Mouse (Mus musculus) E14TG2a.4 (cell line): ENCODE measurements around the gene Tlr13.

Experiments
- H3K27me3 ChIP-seq: 2 replicates; pipeline ENCODE4 v1.6.1; 2014; ENCODE audit warnings: low read length, control low read depth; ENCODE audit not compliant: insufficient read depth
- H3K36me3 ChIP-seq: 2 replicates; pipeline ENCODE4 v1.6.1; 2014; ENCODE audit warnings: low read length, control low read depth; ENCODE audit not compliant: insufficient read depth
- H3K4me1 ChIP-seq: replicated peaks from 2 replicates; pipeline ENCODE4 v1.6.1; 2014; ENCODE audit warnings: low read depth, low read length, control low read depth
- H3K4me3 ChIP-seq: replicated peaks from 2 replicates; pipeline ENCODE4 v1.5.1; 2014; ENCODE audit warnings: mild to moderate bottlenecking, low read length
- H3K9me3 ChIP-seq: 2 replicates; pipeline ENCODE4 v1.6.1; 2014; ENCODE audit warnings: low read length, control low read depth
- CTCF ChIP-seq: conservative IDR thresholded peaks from 2 replicates; pipeline ENCODE4 v1.5.1; 2014; ENCODE audit warnings: low read length
- NANOG ChIP-seq: IDR thresholded peaks from 2 replicates; pipeline ENCODE4 v1.6.1; 2014; ENCODE audit warnings: borderline replicate concordance, low read length, mixed read lengths
- POU5F1 ChIP-seq: IDR thresholded peaks from 2 replicates; pipeline ENCODE4 v1.6.1; 2014; ENCODE audit warnings: low read length, borderline replicate concordance

Gene Tlr13

DNA sequence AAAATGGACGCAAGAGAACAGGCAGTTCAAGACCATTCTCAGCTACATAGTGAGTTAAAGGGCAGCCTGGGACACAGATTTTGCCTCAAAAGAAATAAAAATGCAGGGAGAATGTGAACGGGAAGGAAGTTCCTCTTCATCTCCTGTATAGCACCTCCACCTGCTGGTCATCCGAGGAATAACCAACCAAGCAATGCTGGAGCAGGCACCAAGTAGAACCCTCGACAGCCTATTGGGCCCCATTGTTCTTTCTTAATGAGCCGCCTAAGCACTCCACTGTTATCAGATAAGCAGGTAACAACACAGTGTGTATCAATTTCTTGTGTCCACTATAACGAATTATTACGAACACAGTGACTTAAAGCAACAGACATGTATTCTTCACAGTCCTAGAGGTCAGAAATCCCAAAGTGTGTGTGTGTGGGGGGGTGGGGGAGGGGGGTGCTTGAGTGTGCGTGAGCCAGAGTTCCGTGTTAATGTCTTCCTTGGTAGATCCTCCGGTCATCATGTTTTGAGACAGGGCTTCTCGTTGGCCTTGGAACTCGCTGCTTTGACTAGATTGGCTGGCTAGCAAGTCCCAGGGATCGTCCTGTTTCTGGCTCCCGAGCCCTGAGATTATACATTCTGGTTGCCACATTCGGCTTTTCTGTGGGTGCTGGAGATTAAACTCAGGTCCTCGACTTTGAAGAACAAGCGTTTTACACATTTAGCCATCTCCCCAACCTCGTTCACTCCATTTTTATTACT is 28.3 kb downstream of the Tlr13 start:
- TF ChIP-seq CTCF (peak; percentile 47), POU5F1 (no peak), NANOG (no peak)
- H3K4me3 ChIP-seq = peak overlapping the region; percentile 39
- H3K9me3 ChIP-seq = no peaks in the 10 kb centered on the region
- no peaks in the 10 kb centered on the region for H3K36me3 ChIP-seq
- no peaks in the 10 kb centered on the region for H3K4me1 ChIP-seq
- no peaks in the 10 kb centered on the region for H3K27me3 ChIP-seq

DNA sequence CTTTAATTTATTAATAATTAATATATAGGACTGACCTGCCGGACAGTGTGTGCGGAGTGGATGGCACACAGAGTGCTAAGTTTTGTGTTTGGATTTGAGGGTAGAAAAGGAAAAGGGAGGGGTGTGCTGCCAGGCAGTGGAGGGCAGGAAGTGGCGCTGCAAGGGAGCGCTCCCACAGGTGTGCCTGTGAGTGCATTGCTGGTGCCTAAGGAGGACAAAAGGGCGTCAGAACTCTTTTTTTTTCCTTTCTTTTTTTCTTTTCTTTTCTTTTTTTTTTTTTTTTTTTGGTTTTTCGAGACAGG is 28.8 kb downstream of the Tlr13 start:
- Histone ChIP-seq H3K4me3 (peak overlapping the region; percentile 39), H3K9me3 (no peaks in the 10 kb centered on the region), H3K27me3 (no peaks in the 10 kb centered on the region), H3K4me1 (no peaks in the 10 kb centered on the region), H3K36me3 (no peaks in the 10 kb centered on the region)
- no peak for TF ChIP-seq CTCF
- TF ChIP-seq POU5F1 = no peak
- no peak for TF ChIP-seq NANOG

- Histone ChIP-seq H3K4me1 (peaks cover 9% of the 10 kb centered on the region), H3K27me3 (no peaks in the 10 kb centered on the region), H3K36me3 (no peaks in the 10 kb centered on the region), H3K4me3 (no peak overlapping the region), H3K9me3 (no peaks in the 10 kb centered on the region)
- peak; percentile 19; the same call in 1 of the 2 replicates for TF ChIP-seq CTCF
- no peak for TF ChIP-seq POU5F1
- TF ChIP-seq NANOG = no peak
These were observed 33.3 kb downstream of the Tlr13 start for GRCm38 (mm10) chrX:106176331-106176730.

DNA sequence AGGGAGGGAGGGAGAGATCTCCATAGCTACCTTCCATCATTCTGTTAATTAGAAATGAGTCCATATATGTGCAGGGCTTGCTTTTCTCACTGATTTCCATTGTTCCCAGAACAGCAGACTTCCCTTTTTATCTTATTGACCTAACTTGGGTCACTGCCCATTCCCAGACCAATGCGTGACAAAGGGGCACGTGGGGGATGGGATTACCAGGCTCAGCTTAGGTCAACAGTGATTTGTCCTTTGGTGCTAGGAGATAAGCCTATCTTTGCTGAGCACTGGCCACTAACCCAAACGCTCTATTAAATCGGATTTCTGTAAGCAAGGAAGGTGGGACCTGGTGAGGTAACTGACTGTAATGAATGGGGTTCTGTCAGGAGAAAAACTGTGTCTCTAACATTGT is 41.3 kb downstream of the Tlr13 start:
- TF ChIP-seq CTCF (no peak), NANOG (no peak), POU5F1 (no peak)
- Histone ChIP-seq H3K36me3 (peaks cover 17% of the 10 kb centered on the region), H3K9me3 (no peaks in the 10 kb centered on the region), H3K4me1 (peaks cover 20% of the 10 kb centered on the region), H3K27me3 (no peaks in the 10 kb centered on the region), H3K4me3 (no peak overlapping the region)

- H3K27me3 ChIP-seq = no peaks in the 10 kb centered on the region
- peak overlapping the region; percentile 63 for H3K4me3 ChIP-seq
- TF ChIP-seq NANOG (no peak), POU5F1 (no peak), CTCF (no peak)
- no peaks in the 10 kb centered on the region for H3K9me3 ChIP-seq
- peaks cover 24% of the 10 kb centered on the region for H3K4me1 ChIP-seq
- peaks cover 29% of the 10 kb centered on the region for H3K36me3 ChIP-seq
These were observed 42.7 kb downstream of the Tlr13 start for GRCm38 (mm10) chrX:106185706-106186105.

- Histone ChIP-seq H3K4me1 (peaks cover 30% of the 10 kb centered on the region), H3K4me3 (peak within 1 kb of the TSS; percentile 93), H3K27me3 (no peaks in the 10 kb centered on the region), H3K36me3 (peaks cover 41% of the 10 kb centered on the region), H3K9me3 (no peaks in the 10 kb centered on the region)
- TF ChIP-seq CTCF = no peak
- TF ChIP-seq POU5F1 = no peak
- no peak for TF ChIP-seq NANOG
These were observed 44.0 kb downstream of the Tlr13 start, which contains the start of gene Pgk1 for GRCm38 (mm10) chrX:106186713-106187649. Gene Pgk1, plus strand, starts transcription at chrX:106187100.

GRCm38 (mm10) chrX:106187737-106188136 is 44.7 kb downstream of the Tlr13 start:
- Histone ChIP-seq H3K9me3 (no peaks in the 10 kb centered on the region), H3K36me3 (peaks cover 48% of the 10 kb centered on the region), H3K4me3 (peak overlapping the region; percentile 93), H3K27me3 (no peaks in the 10 kb centered on the region), H3K4me1 (peaks cover 31% of the 10 kb centered on the region)
- TF ChIP-seq POU5F1 (no peak), CTCF (no peak), NANOG (no peak)

DNA sequence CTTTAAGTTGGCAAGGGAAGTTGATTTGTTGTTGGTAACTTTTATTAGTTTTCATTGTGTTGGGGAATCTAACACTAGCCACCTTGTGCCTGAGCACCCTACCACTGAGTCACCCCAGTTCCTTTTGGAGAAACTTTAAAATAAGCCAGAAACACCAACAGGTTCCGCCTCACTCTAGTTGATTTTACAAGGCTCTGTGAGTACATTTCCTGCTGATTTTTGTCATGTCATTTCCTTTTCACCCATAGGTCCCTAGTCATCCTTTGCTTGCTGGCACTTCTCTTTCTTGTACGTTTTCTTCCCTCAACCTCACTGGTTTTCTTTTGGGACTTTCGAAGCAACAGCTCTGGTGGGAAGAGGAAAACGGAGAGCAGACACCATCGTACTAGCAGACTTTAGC is 46.4 kb downstream of the Tlr13 start:
- TF ChIP-seq NANOG (no peak), CTCF (no peak), POU5F1 (no peak)

More for the DNA sequence above, 46.4 kb downstream of the Tlr13 start:
- no peaks in the 10 kb centered on the region for H3K27me3 ChIP-seq
- H3K36me3 ChIP-seq = peaks cover 64% of the 10 kb centered on the region
- H3K9me3 ChIP-seq = no peaks in the 10 kb centered on the region
- peak overlapping the region; percentile 93 for H3K4me3 ChIP-seq
- H3K4me1 ChIP-seq = peaks cover 37% of the 10 kb centered on the region
